Mouse (Mus musculus): ENCODE results near the gene Gpr146. TPM values are rescaled to one million over a fixed set of nuclear protein-coding genes. Genes with fewer than 3 reads are reported as not detected.

Gene Gpr146
- polyA plus RNA-seq, 1 experiment from 2014 or later, result 2.6 TPM

- H3K9ac ChIP-seq (replicated peaks), result no peak overlapping the region
- no peak overlapping the region for H3K4me3 ChIP-seq
- no peak overlapping the region for H3K4me2 ChIP-seq (replicated peaks)
- no peak for ATAC-seq (ENCODE audit: low FRiP score, low read depth)
- H3K27me3 ChIP-seq, result no peaks in the 10 kb centered on the region
- H3K9me3 ChIP-seq, result no peaks in the 10 kb centered on the region
- peaks cover 3% of the 10 kb centered on the region; the same call in 1 of the 2 replicates for H3K4me1 ChIP-seq
- no peaks in the 10 kb centered on the region for H3K36me3 ChIP-seq
- no peak overlapping the region for H3K27ac ChIP-seq (replicated peaks)
- WGBS, result 90% methylated on average over 4 of the region's 4 CpGs
Observed at GRCm38 (mm10) chr5:139397359-139397916, 19.9 kb downstream of the Gpr146 start.

- H3K36me3 ChIP-seq, result no peaks in the 10 kb centered on the region
- H3K9ac ChIP-seq (replicated peaks), result no peak overlapping the region
- no peak; the same call in 1 of the 2 replicates for ATAC-seq (ENCODE audit: low FRiP score, low read depth)
- H3K4me1 ChIP-seq, result peaks cover 3% of the 10 kb centered on the region; the same call in 1 of the 2 replicates
- no peaks in the 10 kb centered on the region for H3K9me3 ChIP-seq
- no peak overlapping the region for H3K4me2 ChIP-seq (replicated peaks)
- H3K27ac ChIP-seq (replicated peaks), result no peak overlapping the region
- WGBS, result 45% methylated on average over 5 of the region's 5 CpGs
- H3K4me3 ChIP-seq, result no peak overlapping the region
- H3K27me3 ChIP-seq, result no peaks in the 10 kb centered on the region
Observed at GRCm38 (mm10) chr5:139397959-139398753, 20.7 kb downstream of the Gpr146 start.

DNA sequence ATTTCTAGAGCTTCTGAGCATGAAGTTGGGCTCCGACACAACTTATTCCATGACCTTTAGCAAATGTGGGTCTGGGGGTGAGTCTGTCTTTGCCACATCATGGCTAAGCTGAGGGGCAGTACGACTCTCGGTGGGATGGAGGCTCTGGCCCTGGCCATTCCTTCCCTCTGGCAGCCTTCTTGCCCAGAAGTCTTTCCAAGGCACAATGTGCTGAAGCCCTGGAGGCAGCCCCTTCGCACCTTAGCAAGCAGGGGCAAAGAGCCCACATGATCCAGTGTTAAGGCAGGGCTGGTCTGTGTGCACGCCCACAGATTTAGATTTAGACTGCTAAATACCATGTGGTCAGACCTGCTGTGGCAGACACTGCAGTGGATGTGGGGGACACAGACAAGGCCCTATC is 21.3 kb downstream of the Gpr146 start:
- no peak for ATAC-seq (ENCODE audit: low FRiP score, low read depth)
- no peaks in the 10 kb centered on the region for H3K27me3 ChIP-seq
- no peak overlapping the region for H3K4me2 ChIP-seq (replicated peaks)
- H3K4me1 ChIP-seq, result peaks cover 3% of the 10 kb centered on the region; the same call in 1 of the 2 replicates
- H3K9me3 ChIP-seq, result no peaks in the 10 kb centered on the region
- H3K27ac ChIP-seq (replicated peaks), result no peak overlapping the region
- H3K9ac ChIP-seq (replicated peaks), result no peak overlapping the region
- H3K36me3 ChIP-seq, result no peaks in the 10 kb centered on the region
- H3K4me3 ChIP-seq, result no peak overlapping the region
- 83% methylated on average over 5 of the region's 5 CpGs for WGBS

DNA sequence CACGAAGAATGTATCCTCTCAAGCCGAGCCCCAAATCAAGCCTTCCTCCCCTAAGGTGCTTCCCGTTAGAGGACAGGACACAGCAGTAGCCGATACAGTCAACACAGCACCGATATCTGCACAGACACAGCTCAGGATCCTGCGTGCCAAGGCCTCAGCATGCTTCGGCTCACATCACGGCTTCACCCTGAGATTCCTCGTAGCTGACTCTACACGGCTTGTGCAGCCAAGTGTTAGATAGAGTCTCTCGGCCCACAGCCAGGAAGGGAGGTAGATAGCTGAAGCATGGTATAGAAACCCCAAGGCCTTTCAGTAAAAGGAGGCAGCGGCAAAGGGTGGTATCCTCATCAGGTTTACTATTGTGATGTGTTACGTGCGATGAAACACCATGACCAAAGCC is 22.5 kb downstream of the Gpr146 start:
- Histone ChIP-seq H3K9ac (replicated peaks) (no peak overlapping the region), H3K9me3 (no peaks in the 10 kb centered on the region), H3K27me3 (no peaks in the 10 kb centered on the region), H3K4me2 (replicated peaks) (no peak overlapping the region), H3K36me3 (no peaks in the 10 kb centered on the region), H3K4me3 (no peak overlapping the region), H3K4me1 (peaks cover 3% of the 10 kb centered on the region; the same call in 1 of the 2 replicates), H3K27ac (replicated peaks) (no peak overlapping the region)
- 93% methylated on average over 14 of the region's 14 CpGs for WGBS
- no peak for ATAC-seq (ENCODE audit: low FRiP score, low read depth)

DNA sequence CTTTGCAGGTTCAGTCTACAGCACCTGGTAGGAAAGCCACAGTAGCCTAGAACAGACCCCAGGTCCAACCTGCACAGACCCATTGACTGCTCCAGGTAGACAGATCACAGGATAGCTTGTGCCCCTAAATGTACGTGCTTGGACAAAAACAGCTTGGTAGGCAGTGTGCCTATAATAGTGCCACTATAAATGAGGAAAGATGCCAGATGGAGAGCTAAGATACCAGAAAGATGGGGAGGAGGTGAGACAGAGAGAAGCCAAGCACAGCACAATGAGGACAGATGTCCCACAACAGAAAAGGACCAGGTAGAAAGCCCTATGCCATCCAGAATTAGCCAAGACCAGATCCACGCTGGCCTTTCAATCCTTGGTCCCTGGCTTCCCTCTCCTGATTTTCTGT is 24.6 kb downstream of the Gpr146 start:
- H3K4me1 ChIP-seq, result peaks cover 3% of the 10 kb centered on the region; the same call in 1 of the 2 replicates

GRCm38 (mm10) chr5:139403692-139404260 is 26.3 kb downstream of the Gpr146 start:
- Histone ChIP-seq H3K4me3 (no peak overlapping the region), H3K27ac (replicated peaks) (no peak overlapping the region), H3K4me1 (no peaks in the 10 kb centered on the region), H3K27me3 (no peaks in the 10 kb centered on the region), H3K4me2 (replicated peaks) (no peak overlapping the region), H3K9ac (replicated peaks) (no peak overlapping the region), H3K36me3 (no peaks in the 10 kb centered on the region), H3K9me3 (no peaks in the 10 kb centered on the region)
- WGBS, result 91% methylated on average over 8 of the region's 8 CpGs
- no peak for ATAC-seq (ENCODE audit: low FRiP score, low read depth)

More for the DNA sequence above, 24.6 kb downstream of the Gpr146 start:
- Histone ChIP-seq H3K9me3 (no peaks in the 10 kb centered on the region), H3K27ac (replicated peaks) (no peak overlapping the region), H3K27me3 (no peaks in the 10 kb centered on the region), H3K9ac (replicated peaks) (no peak overlapping the region), H3K4me3 (no peak overlapping the region), H3K4me2 (replicated peaks) (no peak overlapping the region), H3K36me3 (no peaks in the 10 kb centered on the region)
- WGBS, result 87% methylated on average over 2 of the region's 2 CpGs
- ATAC-seq (ENCODE audit: low FRiP score, low read depth), result no peak

GRCm38 (mm10) chr5:139404801-139405401 is 27.4 kb downstream of the Gpr146 start, which contains the start of gene C130050O18Rik:
Gene C130050O18Rik, plus strand, starts transcription at chr5:139405280.
- no peaks in the 10 kb centered on the region for H3K9me3 ChIP-seq
- no peak for ATAC-seq (ENCODE audit: low FRiP score, low read depth)
- H3K36me3 ChIP-seq, result no peaks in the 10 kb centered on the region
- H3K4me2 ChIP-seq (replicated peaks), result no peak within 1 kb of the TSS
- H3K27me3 ChIP-seq, result no peaks in the 10 kb centered on the region
- H3K9ac ChIP-seq (replicated peaks), result 0 out of 2 replicates have a peak within 1 kb of the TSS, but pooled peaks have one; percentile 4
- WGBS, result 92% methylated on average over 6 of the region's 6 CpGs
- H3K4me3 ChIP-seq, result no peak within 1 kb of the TSS
- no peaks in the 10 kb centered on the region for H3K4me1 ChIP-seq
- H3K27ac ChIP-seq (replicated peaks), result no peak within 1 kb of the TSS

- H3K27ac ChIP-seq (replicated peaks), result no peak overlapping the region
- H3K4me1 ChIP-seq, result no peaks in the 10 kb centered on the region
- H3K4me2 ChIP-seq (replicated peaks), result no peak overlapping the region
- WGBS, result 78% methylated on average over 7 of the region's 7 CpGs
- no peak overlapping the region for H3K4me3 ChIP-seq
- no peaks in the 10 kb centered on the region for H3K36me3 ChIP-seq
- no peaks in the 10 kb centered on the region for H3K27me3 ChIP-seq
- no peak overlapping the region for H3K9ac ChIP-seq (replicated peaks)
- no peak for ATAC-seq (ENCODE audit: low FRiP score, low read depth)
- no peaks in the 10 kb centered on the region for H3K9me3 ChIP-seq
Observed at GRCm38 (mm10) chr5:139405478-139405877, 28.0 kb downstream of the Gpr146 start.

GRCm38 (mm10) chr5:139405953-139406352 is 28.5 kb downstream of the Gpr146 start:
- H3K27me3 ChIP-seq, result no peaks in the 10 kb centered on the region
- no peaks in the 10 kb centered on the region for H3K4me1 ChIP-seq
- no peaks in the 10 kb centered on the region for H3K9me3 ChIP-seq
- 0 out of 2 replicates have a peak overlapping the region, but pooled peaks have one; percentile 4 for H3K9ac ChIP-seq (replicated peaks)
- no peak overlapping the region for H3K4me2 ChIP-seq (replicated peaks)
- H3K36me3 ChIP-seq, result no peaks in the 10 kb centered on the region
- no peak for ATAC-seq (ENCODE audit: low FRiP score, low read depth)
- 84% methylated on average over 3 of the region's 3 CpGs for WGBS
- no peak overlapping the region for H3K4me3 ChIP-seq
- no peak overlapping the region for H3K27ac ChIP-seq (replicated peaks)

DNA sequence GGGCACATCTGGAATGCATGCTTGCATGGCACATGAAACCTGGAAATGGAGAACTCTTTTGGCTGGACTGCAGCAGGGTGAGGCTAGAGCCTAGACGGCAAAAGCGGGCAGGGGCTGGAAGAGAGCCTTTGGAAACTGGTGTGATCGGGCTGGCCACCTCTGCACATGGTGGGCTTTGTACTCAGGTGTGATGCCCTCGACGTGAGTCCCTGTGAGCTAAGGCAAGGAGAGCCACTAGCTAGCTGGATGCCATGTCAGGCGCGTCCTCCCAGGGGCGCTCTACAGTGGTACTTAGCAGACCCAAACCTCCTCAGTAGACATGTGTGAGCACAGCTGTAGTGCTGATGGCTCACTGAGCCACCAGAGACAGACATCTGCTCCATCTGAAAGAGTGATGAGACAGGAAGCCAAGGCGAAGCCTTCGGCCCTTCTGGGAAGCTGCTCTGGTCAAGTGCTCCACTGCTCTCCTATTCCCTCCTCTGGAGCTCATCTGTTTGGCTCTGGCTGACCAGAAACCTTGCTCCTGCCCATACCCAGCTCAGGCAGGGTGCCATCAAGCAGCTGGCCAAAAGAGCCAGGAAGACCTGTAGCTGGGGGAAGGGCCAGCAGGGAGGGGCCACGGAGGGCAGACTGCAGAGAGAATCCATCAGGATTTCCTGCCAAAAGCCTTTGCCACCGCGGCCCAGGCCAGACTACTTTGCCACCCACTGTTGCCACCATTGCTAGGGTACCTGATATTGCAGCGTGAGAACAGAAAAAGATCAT is 29.8 kb downstream of the Gpr146 start:
- no peak overlapping the region for H3K4me3 ChIP-seq
- no peak overlapping the region for H3K27ac ChIP-seq (replicated peaks)
- H3K36me3 ChIP-seq, result no peaks in the 10 kb centered on the region
- no peaks in the 10 kb centered on the region for H3K9me3 ChIP-seq
- peaks cover 2% of the 10 kb centered on the region; the same call in 1 of the 2 replicates for H3K4me1 ChIP-seq
- 90% methylated on average over 14 of the region's 14 CpGs for WGBS
- H3K27me3 ChIP-seq, result no peaks in the 10 kb centered on the region
- no peak overlapping the region for H3K4me2 ChIP-seq (replicated peaks)
- no peak overlapping the region for H3K9ac ChIP-seq (replicated peaks)
- ATAC-seq (ENCODE audit: low FRiP score, low read depth), result no peak

- Histone ChIP-seq H3K27ac (replicated peaks) (no peak overlapping the region; the same call in 1 of the 2 replicates), H3K4me3 (no peak overlapping the region), H3K36me3 (no peaks in the 10 kb centered on the region), H3K27me3 (no peaks in the 10 kb centered on the region), H3K9ac (replicated peaks) (no peak overlapping the region), H3K4me1 (peaks cover 2% of the 10 kb centered on the region; the same call in 1 of the 2 replicates), H3K4me2 (replicated peaks) (no peak overlapping the region), H3K9me3 (no peaks in the 10 kb centered on the region)
- no peak for ATAC-seq (ENCODE audit: low FRiP score, low read depth)
- WGBS, result 78% methylated on average over 7 of the region's 7 CpGs
Observed at GRCm38 (mm10) chr5:139408511-139408910, 31.0 kb downstream of the Gpr146 start.
